Mouse (Mus musculus) intestine, embryonic 16.5 days (tissue): ENCODE data around the gene Camk2d. TPM values are rescaled to one million over a fixed set of nuclear protein-coding genes. Genes with fewer than 3 reads are reported as not detected.

Experiments used
- ATAC-seq: fragments of 200-750 bp; cut with Nextera tagmentation; 2 replicates; pipeline ENCODE4 v1.8.0; 2017; ENCODE audit warnings: moderate TSS enrichment, moderate library complexity
- H3K27ac ChIP-seq: fragments of 300-500 bp; sonication (generic); 2 replicates; pipeline ENCODE4 v1.5.1; 2014; ENCODE audit warnings: mild to moderate bottlenecking, low read length
- H3K27me3 ChIP-seq: fragments of 300-500 bp; sonication (generic); replicated peaks from 2 replicates; pipeline ENCODE4 v1.6.1; 2014; ENCODE audit warnings: low read length, control low read depth, mixed read lengths; ENCODE audit not compliant: control insufficient read depth, insufficient read depth
- H3K36me3 ChIP-seq: fragments of 300-500 bp; sonication (generic); 2 replicates; pipeline ENCODE4 v1.6.1; 2014; ENCODE audit warnings: low read length, control low read depth; ENCODE audit not compliant: control insufficient read depth, insufficient read depth
- H3K4me1 ChIP-seq: fragments of 300-500 bp; sonication (generic); 2 replicates; pipeline ENCODE4 v1.6.1; 2014; ENCODE audit warnings: low read length, control low read depth, mixed read lengths; ENCODE audit not compliant: control insufficient read depth, insufficient read depth
- H3K4me2 ChIP-seq: fragments of 300-500 bp; sonication (generic); 2 replicates; pipeline ENCODE4 v1.6.1; 2014; ENCODE audit warnings: low read depth, low read length, control low read depth
- H3K4me3 ChIP-seq: fragments of 300-500 bp; sonication (generic); 2 replicates; pipeline ENCODE4 v1.5.1; 2014; ENCODE audit warnings: mild to moderate bottlenecking, low read length
- H3K9ac ChIP-seq: fragments of 300-500 bp; sonication (generic); 2 replicates; pipeline ENCODE4 v1.6.1; 2014; ENCODE audit warnings: low read depth, low read length
- H3K9me3 ChIP-seq: fragments of 300-500 bp; sonication (generic); 2 replicates; pipeline ENCODE4 v1.6.1; 2016; ENCODE audit warnings: low read length, control low read depth; ENCODE audit not compliant: control insufficient read depth
- WGBS: fragments of 180-500 bp; shearing (Covaris S2); extraction: QIAGEN DNeasy Blood & Tissue Kit; methylation state at CpG from one replicate; pipeline ENCODE4 v1.1.7; 2014; 5-methylcytosine and 5-hydroxymethylcytosine counted together
- polyA plus RNA-seq: library from polyadenylated mRNA; unstranded; fragments of >200 nt; fragmentation: Nextera tagmentation; extraction: Ambion mirVana; gene quantifications from 2 replicates; pipeline ENCODE4 v1.2.1, GENCODE M21; 2015

Camk2d gene
- polyA plus RNA-seq, 1 experiment from 2014 or later: 37.6 TPM

GRCm38 (mm10) chr3:126701586-126701985 lies 105.5 kb downstream of the Camk2d start:
- 81% methylated on average over 6 of the region's 6 CpGs for WGBS
- Histone ChIP-seq H3K4me2 (no peak overlapping the region), H3K27ac (no peak overlapping the region), H3K36me3 (no peaks in the 10 kb centered on the region), H3K9ac (no peak overlapping the region), H3K4me3 (no peak overlapping the region), H3K4me1 (no peaks in the 10 kb centered on the region), H3K27me3 (no peaks in the 10 kb centered on the region), H3K9me3 (no peaks in the 10 kb centered on the region)
- ATAC-seq: no peak

- 79% methylated on average over 1 of the region's 1 CpGs for WGBS
- no peak overlapping the region for H3K27ac ChIP-seq
Observed at GRCm38 (mm10) chr3:126705490-126705889, 109.4 kb downstream of the Camk2d start.

GRCm38 (mm10) chr3:126714281-126714680 lies 118.2 kb downstream of the Camk2d start:
- Histone ChIP-seq H3K9me3 (no peaks in the 10 kb centered on the region), H3K4me2 (no peak overlapping the region), H3K27me3 (no peaks in the 10 kb centered on the region), H3K9ac (no peak overlapping the region), H3K4me3 (no peak overlapping the region), H3K4me1 (no peaks in the 10 kb centered on the region), H3K36me3 (no peaks in the 10 kb centered on the region), H3K27ac (no peak overlapping the region)
- no peak for ATAC-seq
- 96% methylated on average over 1 of the region's 1 CpGs for WGBS

More at GRCm38 (mm10) chr3:126705490-126705889, 109.4 kb downstream of the Camk2d start:
- no peaks in the 10 kb centered on the region for H3K4me1 ChIP-seq
- ATAC-seq: no peak
- H3K4me2 ChIP-seq: no peak overlapping the region
- no peaks in the 10 kb centered on the region for H3K36me3 ChIP-seq
- H3K9me3 ChIP-seq: no peaks in the 10 kb centered on the region
- H3K4me3 ChIP-seq: no peak overlapping the region
- no peaks in the 10 kb centered on the region for H3K27me3 ChIP-seq
- H3K9ac ChIP-seq: no peak overlapping the region

GRCm38 (mm10) chr3:126723021-126723449 lies 126.9 kb downstream of the Camk2d start:
- no peaks in the 10 kb centered on the region for H3K4me1 ChIP-seq
- no peak for ATAC-seq
- 86% methylated on average over 5 of the region's 5 CpGs for WGBS
- H3K4me3 ChIP-seq: no peak overlapping the region
- no peaks in the 10 kb centered on the region for H3K27me3 ChIP-seq
- H3K9me3 ChIP-seq: no peaks in the 10 kb centered on the region
- no peak overlapping the region for H3K27ac ChIP-seq
- H3K4me2 ChIP-seq: no peak overlapping the region
- no peaks in the 10 kb centered on the region for H3K36me3 ChIP-seq
- H3K9ac ChIP-seq: no peak overlapping the region

GRCm38 (mm10) chr3:126723458-126723857 lies 127.4 kb downstream of the Camk2d start:
- Histone ChIP-seq H3K36me3 (no peaks in the 10 kb centered on the region), H3K4me1 (no peaks in the 10 kb centered on the region), H3K27ac (no peak overlapping the region), H3K4me3 (no peak overlapping the region), H3K27me3 (no peaks in the 10 kb centered on the region), H3K9me3 (no peaks in the 10 kb centered on the region), H3K4me2 (no peak overlapping the region), H3K9ac (no peak overlapping the region)
- 68% methylated on average over 5 of the region's 5 CpGs for WGBS
- no peak for ATAC-seq

GRCm38 (mm10) chr3:126725647-126726046 lies 129.5 kb downstream of the Camk2d start:
- H3K4me3 ChIP-seq: no peak overlapping the region
- no peaks in the 10 kb centered on the region for H3K27me3 ChIP-seq
- H3K9me3 ChIP-seq: no peaks in the 10 kb centered on the region
- no peak overlapping the region for H3K9ac ChIP-seq
- 81% methylated on average over 9 of the region's 9 CpGs for WGBS
- no peak overlapping the region for H3K4me2 ChIP-seq
- no peaks in the 10 kb centered on the region for H3K4me1 ChIP-seq
- no peak overlapping the region for H3K27ac ChIP-seq
- H3K36me3 ChIP-seq: no peaks in the 10 kb centered on the region
- ATAC-seq: no peak

GRCm38 (mm10) chr3:126727387-126727786 lies 131.3 kb downstream of the Camk2d start:
- Histone ChIP-seq H3K27ac (no peak overlapping the region), H3K9ac (no peak overlapping the region), H3K4me2 (no peak overlapping the region), H3K27me3 (no peaks in the 10 kb centered on the region), H3K4me3 (no peak overlapping the region), H3K9me3 (no peaks in the 10 kb centered on the region), H3K36me3 (no peaks in the 10 kb centered on the region), H3K4me1 (no peaks in the 10 kb centered on the region)
- ATAC-seq: no peak
- 93% methylated on average over 4 of the region's 4 CpGs for WGBS

GRCm38 (mm10) chr3:126730411-126730810 lies 134.3 kb downstream of the Camk2d start:
- WGBS: 89% methylated on average over 5 of the region's 5 CpGs
- Histone ChIP-seq H3K4me3 (no peak overlapping the region), H3K9ac (no peak overlapping the region), H3K27me3 (no peaks in the 10 kb centered on the region), H3K36me3 (no peaks in the 10 kb centered on the region), H3K4me1 (no peaks in the 10 kb centered on the region), H3K27ac (no peak overlapping the region), H3K4me2 (no peak overlapping the region), H3K9me3 (no peaks in the 10 kb centered on the region)
- no peak for ATAC-seq

- Histone ChIP-seq H3K27ac (no peak overlapping the region), H3K4me1 (no peaks in the 10 kb centered on the region), H3K9me3 (no peaks in the 10 kb centered on the region), H3K9ac (no peak overlapping the region), H3K4me3 (no peak overlapping the region), H3K27me3 (no peaks in the 10 kb centered on the region), H3K4me2 (no peak overlapping the region), H3K36me3 (no peaks in the 10 kb centered on the region)
- 90% methylated on average over 2 of the region's 2 CpGs for WGBS
- ATAC-seq: no peak
Observed at GRCm38 (mm10) chr3:126732323-126732722, 136.2 kb downstream of the Camk2d start.

GRCm38 (mm10) chr3:126734533-126734932 lies 138.4 kb downstream of the Camk2d start:
- WGBS: 94% methylated on average over 2 of the region's 2 CpGs
- ATAC-seq: no peak

More at GRCm38 (mm10) chr3:126734533-126734932, 138.4 kb downstream of the Camk2d start:
- Histone ChIP-seq H3K9me3 (no peaks in the 10 kb centered on the region), H3K9ac (no peak overlapping the region), H3K4me3 (no peak overlapping the region), H3K4me1 (no peaks in the 10 kb centered on the region), H3K36me3 (no peaks in the 10 kb centered on the region), H3K4me2 (no peak overlapping the region), H3K27me3 (no peaks in the 10 kb centered on the region), H3K27ac (no peak overlapping the region)
